Mouse (Mus musculus) testis, postnatal 14 days (tissue): ENCODE measurements around the gene Car3.

Source experiments
- DNase-seq: peaks from one replicate; pipeline ENCODE4 v3.0.0; 2021; ENCODE audit warnings: low spot score

The Car3 gene

DNA sequence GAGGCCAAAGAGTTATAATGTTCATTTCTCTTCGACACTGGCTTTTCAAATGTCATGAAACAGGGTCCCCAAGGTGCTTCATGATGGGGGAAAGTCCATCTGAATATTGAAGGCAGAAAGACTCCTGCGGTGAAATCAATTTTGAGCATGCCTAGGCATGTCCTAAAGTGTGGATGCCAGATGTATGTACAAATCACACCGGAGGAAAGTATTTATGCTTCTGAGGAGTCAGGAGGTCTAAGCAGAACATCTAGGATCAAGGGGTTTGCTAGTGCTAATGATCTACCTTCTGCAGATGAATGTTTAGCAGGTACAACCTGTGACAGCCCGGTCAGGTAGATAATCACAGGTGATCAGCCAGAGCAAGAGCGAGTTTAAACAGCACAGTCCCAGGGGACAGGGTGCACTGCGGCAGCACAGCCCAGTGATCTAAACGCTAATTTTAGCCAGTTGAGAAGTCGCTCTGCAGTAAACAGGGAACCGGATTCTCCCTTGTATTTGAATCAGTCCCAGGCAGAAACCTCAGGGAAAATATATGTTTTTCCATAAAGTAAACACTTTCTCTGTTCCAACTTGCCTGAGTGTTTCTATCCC lies 13.1 kb downstream of the Car3 start:
- no peak for DNase-seq

DNA sequence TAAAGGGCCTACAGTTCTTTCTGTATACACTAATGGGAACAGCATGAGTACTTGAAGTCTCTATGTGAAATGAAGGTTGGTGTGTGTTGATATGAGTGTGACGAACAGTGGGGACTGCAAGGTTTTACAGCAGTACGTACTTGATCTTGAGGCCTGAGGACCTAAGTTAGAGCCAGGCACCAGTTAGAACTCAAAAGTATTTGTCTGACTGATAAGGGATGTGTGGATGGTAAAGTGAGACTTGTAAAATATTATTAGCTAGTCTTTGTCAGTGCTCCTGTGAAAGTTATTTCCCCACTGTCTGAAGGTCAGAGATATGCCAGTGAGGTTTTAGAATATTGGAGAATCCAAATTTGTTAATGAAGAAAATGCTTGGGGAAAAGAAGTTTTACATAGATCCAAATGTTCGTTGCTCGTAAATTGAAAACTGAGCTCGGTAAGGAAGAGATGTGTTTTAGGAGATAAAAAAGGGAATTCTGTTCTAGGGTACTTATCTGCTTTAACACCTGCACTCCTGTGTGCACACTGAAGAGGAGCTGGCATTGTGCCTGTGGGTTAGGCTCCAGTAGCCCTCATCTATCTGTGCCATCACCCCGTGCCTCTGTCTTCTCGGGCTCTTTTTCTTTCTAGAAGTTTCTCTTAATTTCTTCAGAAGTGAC lies 14.1 kb downstream of the Car3 start:
- DNase-seq: no peak

DNA sequence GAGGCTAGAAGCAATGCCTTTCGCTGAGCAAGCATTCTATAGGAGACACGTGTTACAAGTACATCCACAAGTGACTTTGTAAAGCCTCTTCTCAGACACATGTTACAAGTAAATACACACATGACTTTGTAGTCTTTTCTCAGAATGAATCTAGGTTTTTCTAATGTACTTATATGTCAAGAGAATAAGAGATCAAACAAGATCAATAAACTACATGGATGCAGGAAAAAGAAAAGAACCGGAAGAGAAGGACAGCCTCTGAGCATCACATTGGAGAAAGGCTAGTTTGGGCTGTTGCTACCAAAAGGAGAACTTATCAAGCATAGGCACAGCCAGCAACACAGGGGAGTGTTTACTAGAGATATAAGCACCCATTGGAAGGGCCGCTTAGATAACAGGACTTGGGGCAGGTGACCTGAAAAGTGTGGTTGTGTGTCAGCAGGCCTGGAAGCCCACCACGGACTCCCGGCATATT lies 15.5 kb downstream of the Car3 start:
- DNase-seq: no peak

DNA sequence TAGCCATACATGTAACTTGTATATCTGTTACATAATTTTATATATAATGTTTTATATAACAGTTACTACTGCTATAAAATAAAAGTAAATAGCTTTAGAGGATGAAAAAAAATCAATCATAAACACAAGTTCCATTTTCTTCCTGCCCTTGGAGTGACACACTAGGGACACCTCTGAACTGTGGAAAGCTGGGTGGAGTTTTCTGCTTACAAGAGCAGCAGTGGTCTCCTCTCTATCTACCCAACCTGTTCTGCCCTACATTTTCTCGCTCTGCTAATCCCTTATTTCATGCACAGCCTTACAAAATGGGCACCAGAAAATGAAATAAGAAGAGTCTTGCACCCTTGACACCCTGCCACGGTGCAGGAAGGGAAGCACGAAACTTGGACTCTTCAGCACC lies 16.0 kb downstream of the Car3 start:
- DNase-seq: no peak

DNA sequence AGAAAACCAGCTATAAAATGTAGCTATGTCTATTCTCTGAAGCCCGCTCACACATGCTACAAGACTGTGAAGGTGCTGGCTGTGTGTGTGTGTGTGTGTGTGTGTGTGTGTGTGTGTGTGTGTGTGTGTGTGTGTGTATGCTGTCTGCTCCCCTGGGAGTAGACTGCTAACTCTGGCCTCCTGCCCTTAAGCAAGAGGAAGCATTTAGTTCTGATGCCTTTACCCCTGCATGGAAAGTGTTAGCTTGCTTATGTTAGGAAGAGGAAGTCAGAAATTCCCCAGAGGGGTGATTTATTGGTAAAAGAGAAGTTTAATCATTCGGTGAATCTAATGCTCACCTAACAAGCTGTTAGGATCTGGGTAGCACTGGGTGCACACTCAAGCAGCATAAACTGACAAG lies 17.0 kb downstream of the Car3 start:
- DNase-seq: no peak

DNA sequence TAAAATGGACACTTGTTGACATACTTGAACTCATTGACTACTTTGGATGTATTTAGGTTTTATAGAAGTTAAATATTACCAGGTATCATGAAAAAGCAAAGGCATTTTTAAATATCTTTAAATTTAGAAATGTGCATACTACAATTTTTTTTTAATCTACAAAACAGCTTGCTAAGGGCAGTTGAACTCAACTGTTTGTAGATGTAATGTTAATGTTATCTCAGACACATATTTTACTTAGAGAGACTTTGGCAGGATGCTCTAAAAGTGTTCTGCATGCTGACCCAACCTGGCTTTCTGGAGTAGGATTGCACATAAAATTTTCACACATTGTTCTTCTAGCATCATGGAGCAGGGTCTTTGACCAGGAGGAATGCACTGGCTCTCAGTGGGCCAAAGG lies 18.7 kb downstream of the Car3 start:
- DNase-seq: no peak

DNA sequence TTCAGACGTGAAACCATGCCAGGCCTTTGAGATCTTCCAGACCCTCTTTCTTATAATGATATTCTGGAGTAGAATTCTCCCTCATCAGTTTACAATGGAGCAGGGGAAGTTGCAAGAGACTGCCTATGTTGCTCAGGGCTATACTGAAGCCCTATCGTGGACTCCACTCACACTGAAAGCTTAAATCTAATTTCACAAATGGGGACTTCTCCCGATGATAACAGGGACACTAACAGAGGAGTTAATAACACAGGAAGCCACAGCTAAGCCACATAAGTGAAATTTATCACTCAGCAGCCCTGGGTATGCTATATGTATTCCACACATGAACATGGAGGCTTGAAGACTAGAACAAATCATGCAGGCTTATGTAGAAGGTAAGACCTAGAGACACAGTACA lies 19.4 kb downstream of the Car3 start:
- no peak for DNase-seq

DNA sequence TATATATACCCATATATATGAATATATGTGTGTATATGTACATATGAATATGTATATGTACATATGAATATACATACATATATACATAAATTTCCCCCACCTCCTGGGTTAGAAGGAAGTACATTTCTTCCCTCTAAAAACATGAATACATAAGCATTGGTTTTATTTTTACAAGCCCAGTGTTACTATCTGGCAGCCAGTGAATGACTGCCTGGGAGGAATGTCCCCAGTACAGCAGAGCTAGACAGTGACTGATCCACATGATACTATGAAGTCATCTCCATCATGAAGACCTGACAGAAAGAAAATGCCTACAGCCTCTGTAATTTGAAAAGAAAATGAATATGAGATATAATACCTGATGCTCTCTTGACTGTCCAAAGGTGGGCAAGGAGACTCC lies 21.5 kb downstream of the Car3 start:
- DNase-seq: no peak

DNA sequence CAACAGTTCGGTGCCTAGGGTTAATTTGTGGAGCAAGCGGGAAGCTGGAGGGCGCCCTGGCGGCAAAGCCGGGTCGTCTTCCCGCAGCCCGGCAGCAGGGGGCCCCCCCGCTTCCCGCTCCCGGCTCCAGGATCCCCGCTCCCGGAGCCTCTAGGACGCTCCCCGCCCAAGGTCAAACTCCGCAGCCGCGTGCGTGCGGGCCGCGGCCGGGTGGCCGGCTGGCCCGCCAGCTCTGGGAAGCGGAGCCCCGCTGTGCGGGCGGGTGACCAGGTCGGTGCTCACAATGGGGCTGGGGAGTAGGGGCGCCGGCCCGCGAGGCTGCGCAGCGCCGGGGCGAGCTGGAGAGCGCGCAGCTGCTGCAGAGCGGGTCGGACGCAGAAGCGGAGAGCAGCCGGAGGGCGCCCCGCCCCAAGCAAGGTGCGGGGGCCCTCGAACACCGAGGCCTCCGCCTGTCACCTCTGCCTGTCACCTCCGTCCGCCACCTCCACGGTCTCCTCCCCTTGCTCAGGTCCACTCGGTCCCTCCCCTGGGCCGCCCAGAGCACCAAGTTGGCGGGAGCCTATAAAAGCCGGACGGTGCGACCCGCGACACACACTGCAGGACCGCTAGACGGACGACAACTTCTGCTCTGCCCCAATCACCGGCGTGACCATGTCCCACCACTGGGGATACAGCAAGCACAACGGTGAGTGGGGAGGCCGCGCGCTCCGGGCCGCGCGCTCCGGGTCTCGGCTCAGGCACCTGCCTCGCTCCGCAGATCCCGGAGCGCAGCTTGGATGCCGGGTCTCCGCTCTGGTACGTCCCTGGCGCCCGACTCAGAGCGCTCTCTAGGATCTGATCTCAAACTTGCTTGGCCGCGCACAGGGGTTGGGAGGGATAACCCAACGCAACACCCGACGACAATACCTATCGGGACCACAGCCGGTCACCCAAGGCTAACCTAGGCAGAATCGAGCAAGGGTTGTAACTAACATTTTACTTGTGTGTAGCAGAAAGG lies 23.1 kb downstream of the Car3 start, which contains the start of gene Car2:
Gene Car2, plus strand, starts transcription at position 172 of the 997 bp plus-strand sequence.
- DNase-seq: no peak

DNA sequence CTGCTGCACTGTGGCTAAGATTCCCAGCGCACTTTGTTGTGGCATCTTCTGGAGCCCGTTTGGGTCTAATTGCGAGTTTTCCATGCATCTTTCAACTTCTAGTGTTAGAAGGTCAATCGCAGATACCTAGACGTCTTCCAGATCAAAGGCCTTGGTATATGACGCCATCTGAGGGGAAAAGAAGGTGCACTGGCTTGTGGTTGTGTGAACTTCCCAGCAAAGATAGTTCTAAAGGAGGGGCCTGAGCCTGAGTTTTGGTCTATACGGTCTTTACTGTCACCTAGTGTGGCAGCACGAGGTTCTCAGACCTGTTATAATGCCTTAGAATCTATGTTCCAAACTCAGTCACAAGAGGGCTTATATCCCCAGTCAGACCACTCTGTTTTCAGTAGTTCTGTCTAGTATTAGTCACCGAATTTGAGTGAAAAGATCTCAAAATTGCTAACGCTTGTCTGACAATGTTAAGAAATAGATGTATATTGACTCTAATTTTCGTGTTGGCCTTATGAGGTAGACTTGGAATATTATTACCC lies 23.9 kb downstream of the Car3 start:
- no peak for DNase-seq

DNA sequence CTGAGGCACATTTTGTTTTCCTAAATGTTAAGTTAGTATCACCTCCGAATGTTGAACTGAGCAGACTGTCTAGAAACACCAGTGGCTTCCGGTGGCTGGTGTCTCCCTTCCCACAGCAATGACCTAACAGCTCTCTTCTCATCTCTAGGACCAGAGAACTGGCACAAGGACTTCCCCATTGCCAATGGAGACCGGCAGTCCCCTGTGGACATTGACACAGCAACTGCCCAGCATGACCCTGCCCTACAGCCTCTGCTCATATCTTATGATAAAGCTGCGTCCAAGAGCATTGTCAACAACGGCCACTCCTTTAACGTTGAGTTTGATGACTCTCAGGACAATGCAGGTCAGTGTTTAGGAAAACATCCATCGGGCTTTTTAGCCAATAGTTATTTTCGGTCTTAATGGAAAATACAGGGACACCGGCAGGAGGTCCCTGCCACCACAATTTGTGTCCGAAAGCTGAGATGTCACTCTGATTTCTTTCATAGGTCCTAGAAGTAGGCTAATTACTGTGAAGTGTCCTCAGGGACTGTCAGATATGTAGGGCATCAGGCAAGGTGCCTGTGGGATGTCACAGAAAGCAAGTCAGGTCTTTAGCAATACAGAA lies 24.5 kb downstream of the Car3 start:
- DNase-seq: no peak

DNA sequence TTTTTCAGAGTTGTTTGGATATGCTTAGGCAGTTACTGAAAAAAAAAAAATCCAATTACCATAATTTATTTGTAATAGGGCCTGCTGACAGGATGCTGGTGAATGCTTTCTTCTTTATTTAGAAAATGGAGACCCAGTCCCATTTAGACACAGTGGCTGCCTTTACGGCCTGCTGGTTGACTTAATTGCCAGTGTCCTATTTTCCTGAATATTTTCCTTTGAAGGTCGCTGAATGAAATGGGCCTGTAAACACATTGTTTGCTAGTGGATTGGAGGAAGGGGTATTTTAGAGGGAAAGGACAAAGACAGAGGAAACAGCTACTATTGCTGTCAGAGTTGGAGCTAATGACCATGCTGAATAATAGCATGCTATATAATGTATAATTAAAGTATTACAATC lies 25.2 kb downstream of the Car3 start:
- DNase-seq: no peak

DNA sequence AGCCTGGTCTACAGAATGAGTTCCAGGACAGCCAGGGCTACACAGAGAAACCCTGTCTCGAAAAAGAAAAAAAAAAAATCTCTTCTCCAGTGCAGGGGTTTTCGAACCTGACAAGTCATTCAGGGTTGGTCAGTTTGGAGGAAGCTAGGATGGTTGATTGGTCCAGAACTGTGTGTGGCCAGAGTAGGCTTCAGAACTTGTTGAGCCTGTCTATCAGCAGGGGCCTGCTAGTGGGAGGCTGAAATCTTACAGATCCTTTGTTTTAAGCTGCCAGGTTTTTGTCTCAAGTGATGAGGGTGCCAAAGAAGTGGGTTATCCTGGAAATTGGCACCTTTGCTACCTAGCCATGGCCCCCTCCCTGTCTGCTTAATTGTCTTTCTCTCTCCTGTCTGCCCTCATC lies 25.8 kb downstream of the Car3 start:
- no peak for DNase-seq

DNA sequence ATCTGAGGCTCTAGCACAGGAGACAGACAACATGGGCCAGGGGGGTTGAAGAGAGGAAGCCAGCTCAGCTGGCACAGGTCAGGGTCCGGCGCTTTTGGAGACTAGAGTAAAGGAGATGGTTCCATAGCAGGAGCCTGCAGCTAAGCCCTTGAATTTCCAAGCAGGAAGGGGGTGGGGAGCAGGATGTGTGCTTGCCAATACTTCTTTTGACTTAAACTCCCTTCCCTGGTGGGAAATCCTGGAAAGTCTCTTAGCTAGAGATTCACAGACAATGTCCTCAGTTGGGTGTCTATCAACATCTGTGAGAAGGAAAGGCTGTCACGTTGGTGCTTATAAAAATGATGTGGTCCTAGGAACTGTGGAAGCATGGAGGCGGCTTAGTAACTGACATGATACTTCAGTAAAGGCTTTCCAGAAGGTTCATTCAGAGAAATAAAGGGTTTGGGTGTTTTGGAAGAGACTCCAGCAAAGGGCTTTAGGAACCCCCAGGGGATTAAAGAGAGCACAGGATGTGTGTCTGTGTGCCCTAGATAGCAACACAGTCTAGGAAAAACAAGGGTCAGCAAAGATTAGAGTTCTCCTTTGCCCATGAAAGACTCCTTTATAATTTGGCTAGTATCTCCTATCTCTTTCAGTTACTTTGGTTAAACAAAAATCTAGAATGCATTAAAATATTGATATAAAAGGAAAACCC lies 26.6 kb downstream of the Car3 start:
- no peak for DNase-seq

DNA sequence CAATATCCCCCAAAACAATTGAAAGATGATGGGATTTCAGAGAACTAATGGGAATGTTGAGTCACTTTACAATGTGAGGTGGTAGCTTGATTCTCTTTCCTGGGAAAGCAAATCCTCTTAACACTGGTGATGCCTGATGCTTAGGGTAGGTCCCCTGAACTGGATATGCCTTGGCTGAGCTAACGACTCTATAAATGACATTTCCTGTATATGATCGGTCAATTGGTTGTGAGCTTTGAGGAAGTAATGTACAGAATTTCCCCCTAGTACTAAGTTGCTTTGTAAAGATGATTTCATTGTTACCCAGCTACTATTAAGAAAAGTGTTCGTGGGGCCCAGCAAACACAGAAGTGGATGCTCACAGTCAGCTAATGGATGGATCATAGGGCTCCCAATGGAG lies 29.7 kb downstream of the Car3 start:
- DNase-seq: no peak

DNA sequence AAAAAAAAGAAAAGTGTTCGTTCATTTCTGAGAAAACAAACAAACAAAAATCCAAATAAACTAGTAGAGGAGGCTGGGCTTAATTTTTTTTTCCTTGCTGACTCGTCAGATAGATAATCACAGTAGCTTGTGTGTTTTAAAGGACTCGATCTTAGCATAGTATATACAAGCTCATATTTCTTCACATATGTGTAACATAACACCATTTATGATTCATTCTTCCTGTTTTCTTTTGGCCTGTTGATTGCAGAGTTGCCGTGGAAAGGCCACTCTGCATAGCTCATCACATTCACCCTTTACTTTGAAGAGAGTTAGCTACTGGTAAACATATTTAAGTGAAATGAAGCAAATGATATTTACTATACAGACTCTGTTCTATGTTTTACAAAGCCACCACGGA lies 30.4 kb downstream of the Car3 start:
- DNase-seq: no peak

DNA sequence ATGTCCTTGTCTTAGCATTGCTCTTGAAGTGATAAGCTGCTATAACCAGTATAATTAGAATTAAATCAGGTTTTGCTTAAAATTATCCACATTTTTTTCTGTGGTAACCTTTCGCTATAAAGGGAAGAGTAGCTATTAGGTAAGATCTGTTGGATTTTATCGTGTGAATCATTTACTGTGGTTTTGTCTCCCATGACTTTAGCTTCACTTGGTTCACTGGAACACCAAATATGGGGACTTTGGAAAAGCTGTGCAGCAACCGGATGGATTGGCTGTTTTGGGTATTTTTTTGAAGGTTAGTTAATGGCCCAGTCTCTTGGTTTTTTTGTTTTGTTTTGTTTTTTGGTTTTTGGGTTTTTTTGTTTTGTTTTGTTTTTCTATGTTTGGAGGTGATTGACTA lies 32.0 kb downstream of the Car3 start:
- no peak for DNase-seq

DNA sequence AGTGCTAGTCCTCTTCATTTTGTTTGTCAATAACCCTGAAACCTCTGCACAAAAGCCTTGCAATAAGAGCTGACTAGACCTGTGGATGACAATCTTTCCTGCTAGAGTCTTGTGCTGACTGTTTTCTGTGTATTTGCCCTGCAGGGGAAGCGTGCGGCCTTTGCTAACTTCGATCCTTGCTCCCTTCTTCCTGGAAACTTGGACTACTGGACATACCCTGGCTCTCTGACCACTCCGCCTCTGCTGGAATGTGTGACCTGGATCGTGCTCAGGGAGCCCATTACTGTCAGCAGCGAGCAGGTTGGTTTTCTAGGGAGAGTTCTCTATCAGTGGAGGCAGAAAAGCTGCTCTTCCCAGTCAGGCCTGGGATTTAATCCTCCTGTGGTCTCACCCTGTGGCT lies 34.5 kb downstream of the Car3 start:
- no peak for DNase-seq

DNA sequence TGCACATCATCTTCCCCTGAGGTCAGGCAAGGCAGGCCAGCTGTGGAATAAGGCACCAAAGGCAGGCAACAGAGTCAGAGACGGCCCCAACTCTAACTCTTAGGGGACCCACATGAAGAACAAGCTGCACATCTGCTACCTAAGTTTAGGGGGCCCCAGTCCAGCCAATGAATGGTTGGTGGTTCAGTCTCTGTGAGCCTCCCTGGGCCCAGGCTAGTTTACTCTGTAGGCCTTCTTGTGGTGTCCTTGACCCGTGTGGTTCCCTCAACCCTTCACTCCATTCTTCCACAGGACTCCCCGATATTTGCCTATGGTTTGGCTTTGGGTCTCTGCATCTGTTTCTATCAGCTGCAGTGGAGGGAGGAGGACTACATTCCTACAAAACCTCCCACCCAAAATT lies 40.1 kb downstream of the Car3 start:
- DNase-seq: no peak

DNA sequence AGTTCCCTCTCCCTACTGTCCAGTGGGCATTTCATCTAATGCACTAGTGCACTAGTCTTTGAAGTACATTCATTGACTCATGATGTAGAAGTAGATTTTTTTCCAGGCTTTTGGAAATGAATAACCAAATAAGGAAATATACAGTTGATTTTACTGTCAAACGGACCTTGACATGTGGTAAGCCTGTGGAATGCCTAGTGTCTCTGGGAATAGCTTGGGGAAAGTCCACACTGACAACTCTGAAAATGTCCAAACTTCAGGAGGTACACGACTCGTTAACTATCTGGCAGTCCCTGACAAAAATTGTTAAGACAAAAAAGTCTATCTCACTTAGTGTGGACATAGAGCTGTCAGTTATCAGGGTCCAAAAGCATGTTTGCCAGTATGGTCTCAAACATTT lies 40.9 kb downstream of the Car3 start:
- DNase-seq: no peak

DNA sequence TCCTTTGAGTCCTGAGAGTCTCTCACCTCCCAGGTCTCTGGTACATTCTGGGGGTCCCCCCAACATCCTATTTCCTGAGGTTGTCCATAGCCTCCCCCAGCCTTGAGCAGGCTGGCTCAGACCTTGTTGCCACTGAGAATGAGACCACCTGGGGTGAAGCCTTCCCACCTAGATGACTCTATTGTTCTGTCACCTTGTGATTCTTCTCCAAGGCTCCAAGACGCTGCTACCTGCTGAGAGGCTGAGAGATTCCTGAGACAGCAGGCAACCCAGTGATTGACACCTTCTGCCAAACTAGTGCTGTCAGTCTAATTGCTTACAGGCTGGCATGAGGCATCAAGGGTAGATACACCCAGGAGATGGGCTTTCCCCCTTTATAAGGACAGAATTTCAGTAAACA lies 44.0 kb downstream of the Car3 start:
- DNase-seq: no peak
